Mouse (Mus musculus): ENCODE results near the gene Tmem115. TPM values are rescaled to one million over a fixed set of nuclear protein-coding genes. Genes with fewer than 3 reads are reported as not detected.
A peak's percentile ranks its signal among the peaks of the same experiment; 100 is the strongest.
"Not testable (repeated sequence)": the region's sequence is repeated elsewhere in the genome, so short reads cannot be mapped to it uniquely, and the experiment has no call there.

Tmem115 gene
- total RNA-seq, 2 experiments from 2014 or later = 3.8 to 8.4 TPM

- no peak for ATAC-seq (replicated peaks; ENCODE audit: low FRiP score, poor library complexity, severe bottlenecking)
These were observed 34.1 kb downstream of the Tmem115 start, which contains the start of gene Hyal2 for GRCm38 (mm10) chr9:107567702-107568319. Gene Hyal2 (plus strand): TSS chr9:107567945.

- ATAC-seq (replicated peaks; ENCODE audit: low FRiP score, poor library complexity, severe bottlenecking) = peak; percentile 76
These were observed 34.9 kb downstream of the Tmem115 start for GRCm38 (mm10) chr9:107568331-107569261.

- peak; percentile 7 for ATAC-seq (replicated peaks; ENCODE audit: low FRiP score, poor library complexity, severe bottlenecking)
These were observed 35.5 kb downstream of the Tmem115 start for GRCm38 (mm10) chr9:107569270-107569669.

- no peak for ATAC-seq (replicated peaks; ENCODE audit: low FRiP score, poor library complexity, severe bottlenecking)
These were observed 36.3 kb downstream of the Tmem115 start for GRCm38 (mm10) chr9:107570016-107570415.

- peak; percentile 56 for ATAC-seq (replicated peaks; ENCODE audit: low FRiP score, poor library complexity, severe bottlenecking)
These were observed 37.1 kb downstream of the Tmem115 start for GRCm38 (mm10) chr9:107570845-107571244.

GRCm38 (mm10) chr9:107571534-107572326 lies 38.0 kb downstream of the Tmem115 start:
- ATAC-seq (replicated peaks; ENCODE audit: low FRiP score, poor library complexity, severe bottlenecking) = peak; percentile 14; the same call in 1 of the 2 replicates

GRCm38 (mm10) chr9:107572327-107572662 lies 38.5 kb downstream of the Tmem115 start:
- ATAC-seq (replicated peaks; ENCODE audit: low FRiP score, poor library complexity, severe bottlenecking) = no peak

- ATAC-seq (replicated peaks; ENCODE audit: low FRiP score, poor library complexity, severe bottlenecking) = not testable (repeated sequence)
These were observed 40.0 kb downstream of the Tmem115 start for GRCm38 (mm10) chr9:107573774-107574173.

- no peak for ATAC-seq (replicated peaks; ENCODE audit: low FRiP score, poor library complexity, severe bottlenecking)
These were observed 42.0 kb downstream of the Tmem115 start for GRCm38 (mm10) chr9:107575579-107576356.

- peak; percentile 81 for ATAC-seq (replicated peaks; ENCODE audit: low FRiP score, poor library complexity, severe bottlenecking)
These were observed 42.8 kb downstream of the Tmem115 start, which contains the start of gene Hyal1 for GRCm38 (mm10) chr9:107576357-107577107. Gene Hyal1 (plus strand): TSS chr9:107576927.

GRCm38 (mm10) chr9:107577871-107578270 lies 44.1 kb downstream of the Tmem115 start:
- ATAC-seq (replicated peaks; ENCODE audit: low FRiP score, poor library complexity, severe bottlenecking) = no peak

GRCm38 (mm10) chr9:107578587-107578986 lies 44.8 kb downstream of the Tmem115 start, which contains the start of gene Naa80:
Gene Naa80 (plus strand): TSS chr9:107578887.
- ATAC-seq (replicated peaks; ENCODE audit: low FRiP score, poor library complexity, severe bottlenecking) = no peak

GRCm38 (mm10) chr9:107579023-107579900 lies 45.5 kb downstream of the Tmem115 start:
- no peak for ATAC-seq (replicated peaks; ENCODE audit: low FRiP score, poor library complexity, severe bottlenecking)

- ATAC-seq (replicated peaks; ENCODE audit: low FRiP score, poor library complexity, severe bottlenecking) = peak; percentile 78
These were observed 47.0 kb downstream of the Tmem115 start, which contains the start of gene Hyal3 for GRCm38 (mm10) chr9:107580501-107581317. Gene Hyal3 (plus strand): TSS chr9:107580818.

- no peak for ATAC-seq (replicated peaks; ENCODE audit: low FRiP score, poor library complexity, severe bottlenecking)
These were observed 47.8 kb downstream of the Tmem115 start for GRCm38 (mm10) chr9:107581584-107581983.

- no peak for ATAC-seq (replicated peaks; ENCODE audit: low FRiP score, poor library complexity, severe bottlenecking)
These were observed 48.8 kb downstream of the Tmem115 start for GRCm38 (mm10) chr9:107582509-107583062.

Data from erythroid progenitor cell, adult 5-6 weeks (primary cell).